Mouse (Mus musculus) thymus, postnatal 4 days (tissue): ENCODE data around the gene Lrrc28.

Experiments used
- DNase-seq: peaks from one replicate; pipeline ENCODE4 v3.0.0; 2021

Gene Lrrc28

DNA sequence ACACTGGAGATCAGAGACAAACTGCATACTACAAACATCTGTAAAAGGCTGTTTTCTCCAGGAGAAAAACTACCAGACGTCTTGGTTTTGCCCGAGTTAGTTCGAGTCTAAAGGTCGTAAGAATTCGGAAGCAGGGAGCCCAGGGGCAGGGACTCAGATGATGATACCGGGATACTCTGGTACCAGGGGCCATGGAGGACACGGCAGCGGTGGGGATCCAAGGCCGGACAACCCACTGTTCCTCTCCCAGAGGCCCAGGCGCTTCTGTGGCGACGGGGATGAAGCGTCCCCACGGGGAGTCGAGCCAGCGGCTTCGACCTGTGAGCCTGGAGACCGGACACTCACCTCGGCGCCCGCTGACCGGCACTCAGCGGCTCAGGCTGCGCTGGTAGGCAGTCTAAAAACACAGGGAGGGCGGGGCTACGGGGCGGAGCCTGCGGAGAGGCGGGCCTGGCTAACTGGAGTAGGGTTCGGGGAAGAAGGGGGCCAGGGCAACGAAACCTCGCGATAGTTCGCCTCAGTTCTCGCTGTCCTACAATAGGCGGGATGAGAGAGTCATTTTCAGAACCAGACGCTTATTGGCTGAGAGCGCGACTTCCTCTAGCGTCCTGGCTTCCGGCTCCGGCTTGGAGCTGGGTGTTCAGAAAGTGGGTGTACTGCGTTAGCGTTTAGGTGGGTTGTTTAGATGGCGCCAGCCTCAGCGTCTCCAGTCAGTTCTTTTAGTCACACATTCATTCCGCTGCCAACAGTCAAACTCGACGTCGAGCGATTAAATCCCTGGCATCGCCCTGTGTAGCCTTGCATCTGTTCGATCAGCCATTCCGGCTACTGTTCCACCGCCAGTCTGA lies at the start of gene Lrrc28:
TSS of gene Lrrc28 (minus strand) at position 436 of the 848 bp plus-strand sequence.
- DNase-seq: peak; percentile 99

DNA sequence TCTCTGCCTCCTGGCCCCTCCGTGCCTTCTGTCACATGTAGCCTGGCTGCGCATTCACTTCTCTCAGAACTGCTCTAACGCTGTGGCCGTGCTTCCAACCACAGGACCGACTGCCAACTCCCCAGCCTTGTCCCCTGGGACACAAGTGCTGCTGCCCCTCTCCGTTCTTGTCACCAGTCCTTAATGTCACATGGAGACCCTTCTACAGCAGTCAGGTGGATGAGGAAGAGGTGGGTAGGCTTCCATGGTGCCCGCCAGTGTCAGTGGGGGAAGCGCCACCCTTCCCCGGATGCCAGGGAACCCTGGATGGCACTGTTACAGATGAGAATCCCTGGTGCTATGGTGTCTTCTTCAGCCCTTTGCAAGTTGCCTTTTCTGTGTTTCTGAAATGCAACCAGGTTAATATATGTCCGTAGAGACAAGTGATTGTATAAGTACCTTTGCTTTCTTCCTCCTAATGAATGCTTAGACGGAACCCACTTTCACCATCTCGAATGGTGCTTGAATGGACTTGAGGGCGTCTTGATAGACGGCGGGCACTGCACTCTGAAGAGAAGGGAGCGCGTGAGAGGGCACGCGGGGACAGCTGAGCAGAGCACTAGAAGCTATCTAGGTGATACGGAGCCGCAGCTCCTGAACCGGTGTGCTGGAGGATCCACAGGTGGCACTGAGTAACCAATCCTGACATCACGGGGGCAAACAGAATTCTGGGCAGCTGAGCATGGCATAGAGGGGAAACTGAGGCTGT lies 47.9 kb upstream of the Lrrc28 start:
- no peak for DNase-seq

DNA sequence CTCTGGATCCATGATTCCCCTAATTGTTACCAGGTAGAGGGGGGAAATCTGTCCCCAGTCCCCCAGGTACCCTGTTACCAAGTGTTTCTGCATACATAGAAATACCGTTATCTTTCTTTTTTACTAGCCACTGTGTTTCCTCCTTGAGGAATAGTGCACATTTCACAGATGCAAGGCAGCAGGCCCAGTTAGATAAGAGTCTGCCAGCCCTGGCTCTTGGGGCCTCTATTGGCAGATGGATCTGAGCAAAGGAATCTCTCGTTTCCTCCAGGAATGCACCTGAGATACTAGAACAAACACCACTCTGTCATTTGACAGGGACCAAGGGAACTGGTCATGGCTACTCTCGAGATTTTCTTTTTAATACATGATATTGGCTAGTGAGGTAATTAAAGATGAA lies 47.1 kb upstream of the Lrrc28 start:
- DNase-seq: no peak

DNA sequence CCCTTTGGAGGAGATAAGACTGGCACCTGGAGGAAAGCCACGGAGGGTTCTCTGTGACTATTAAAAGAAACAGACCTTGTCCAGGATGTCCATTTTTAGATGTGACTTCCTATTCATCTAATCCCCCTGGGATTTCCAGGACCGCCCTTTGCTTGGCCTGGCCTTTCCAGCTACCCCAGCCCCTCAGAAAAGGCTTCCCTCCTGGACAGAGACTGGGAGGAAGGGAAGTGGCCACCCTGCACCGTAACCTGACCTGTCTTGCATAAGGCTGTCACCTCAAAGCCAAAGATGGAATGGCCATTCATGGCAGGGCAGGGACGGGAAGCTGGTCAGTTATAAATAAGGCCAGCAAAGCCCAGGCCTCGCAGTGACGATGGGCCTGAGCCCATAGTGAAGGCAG lies 46.0 kb upstream of the Lrrc28 start:
- no peak for DNase-seq

DNA sequence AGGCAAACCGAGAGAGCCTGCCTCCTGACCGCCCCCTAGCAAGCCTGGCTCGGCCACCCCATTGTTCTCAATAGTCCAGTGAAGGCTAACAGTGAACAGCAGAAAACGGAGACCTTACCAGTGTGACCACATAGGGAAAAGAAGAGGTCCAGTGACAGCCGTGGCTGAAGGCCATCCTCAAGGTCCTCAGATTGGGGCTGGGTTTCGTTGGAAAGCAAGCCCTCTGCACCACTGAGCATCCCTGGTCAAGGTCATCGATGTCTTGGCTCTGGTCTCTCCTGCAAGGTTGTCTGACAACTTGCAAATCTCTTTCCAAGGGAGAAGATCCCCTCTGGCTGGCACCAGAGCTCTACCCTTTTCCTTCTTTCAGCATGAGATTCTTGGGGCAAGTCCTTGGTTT lies 44.7 kb upstream of the Lrrc28 start:
- DNase-seq: no peak

DNA sequence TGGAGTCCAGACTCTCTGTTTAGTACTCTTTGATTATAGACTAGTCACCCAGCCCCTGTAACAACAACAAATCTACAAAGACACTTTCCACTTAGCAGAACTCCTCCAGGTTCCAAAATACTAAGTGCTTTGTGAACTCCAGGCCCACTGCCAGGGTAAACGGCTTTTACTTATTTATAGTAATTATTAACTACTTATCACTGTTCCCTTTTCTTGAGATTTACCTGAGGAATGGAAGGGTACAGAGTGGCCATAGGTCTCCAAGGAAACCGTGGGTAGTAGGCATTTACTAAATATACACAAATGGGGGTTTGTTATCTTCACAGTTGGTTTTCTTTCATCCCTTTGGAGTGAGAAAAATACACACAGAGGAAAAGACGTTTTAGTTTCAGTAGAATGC lies 43.2 kb upstream of the Lrrc28 start:
- DNase-seq: no peak

DNA sequence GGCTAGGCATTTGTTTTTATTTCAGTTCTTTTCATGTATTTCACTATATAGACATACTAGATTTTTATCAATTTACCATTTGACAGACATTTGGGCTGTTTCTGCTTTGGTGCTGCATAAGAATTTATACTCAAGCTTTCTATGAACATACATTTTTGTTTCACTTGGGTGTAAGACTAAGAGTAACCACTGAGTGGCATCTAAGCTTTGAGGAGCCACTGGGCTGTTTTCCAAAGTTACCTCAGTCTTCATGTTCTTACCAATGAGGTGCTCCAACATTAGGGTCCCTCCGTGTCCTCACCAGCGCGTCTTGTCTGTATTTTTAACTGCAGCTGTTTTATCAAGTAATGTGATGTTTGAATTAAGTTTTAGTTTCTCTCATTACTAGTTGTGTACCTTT lies 41.5 kb upstream of the Lrrc28 start:
- DNase-seq: no peak

DNA sequence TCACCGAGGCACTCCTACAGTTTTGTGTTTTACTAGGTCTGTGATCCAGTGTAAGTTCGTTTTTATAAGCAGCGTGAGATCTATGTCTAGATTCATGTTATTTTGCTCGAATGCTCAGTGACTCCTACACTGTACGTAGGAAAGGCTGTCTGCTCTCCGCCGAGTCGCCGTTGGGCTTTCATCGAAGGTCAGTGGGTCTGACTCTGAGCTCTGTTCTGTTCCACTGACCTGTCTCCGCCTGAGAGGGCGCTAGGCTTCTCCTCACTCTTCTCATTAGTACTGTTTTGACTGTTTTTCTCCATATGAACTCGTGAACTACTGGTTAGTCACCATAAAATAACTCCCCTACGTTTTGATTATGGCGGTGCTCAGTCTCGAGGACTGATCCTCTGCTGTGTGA lies 37.9 kb upstream of the Lrrc28 start:
- DNase-seq: no peak

DNA sequence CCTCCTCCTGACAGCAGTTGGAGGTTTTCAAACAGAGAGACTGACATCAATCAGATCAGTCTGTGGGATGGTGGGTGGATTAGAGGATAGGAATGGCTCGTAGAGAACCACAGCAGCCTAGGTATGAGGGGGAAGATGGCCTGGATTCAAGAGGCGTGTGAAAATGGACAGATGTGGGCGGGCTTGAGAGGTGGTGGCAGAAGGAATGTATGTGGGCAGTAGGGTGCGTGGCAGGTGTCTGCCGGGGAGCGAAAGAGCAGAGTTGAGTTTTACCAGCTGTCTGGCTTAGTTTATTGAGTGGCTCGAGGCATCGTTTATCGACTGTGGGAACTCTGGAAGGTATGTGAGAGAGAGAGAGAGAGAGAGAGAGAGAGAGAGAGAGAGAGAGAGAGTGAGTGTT lies 36.0 kb upstream of the Lrrc28 start:
- no peak for DNase-seq

DNA sequence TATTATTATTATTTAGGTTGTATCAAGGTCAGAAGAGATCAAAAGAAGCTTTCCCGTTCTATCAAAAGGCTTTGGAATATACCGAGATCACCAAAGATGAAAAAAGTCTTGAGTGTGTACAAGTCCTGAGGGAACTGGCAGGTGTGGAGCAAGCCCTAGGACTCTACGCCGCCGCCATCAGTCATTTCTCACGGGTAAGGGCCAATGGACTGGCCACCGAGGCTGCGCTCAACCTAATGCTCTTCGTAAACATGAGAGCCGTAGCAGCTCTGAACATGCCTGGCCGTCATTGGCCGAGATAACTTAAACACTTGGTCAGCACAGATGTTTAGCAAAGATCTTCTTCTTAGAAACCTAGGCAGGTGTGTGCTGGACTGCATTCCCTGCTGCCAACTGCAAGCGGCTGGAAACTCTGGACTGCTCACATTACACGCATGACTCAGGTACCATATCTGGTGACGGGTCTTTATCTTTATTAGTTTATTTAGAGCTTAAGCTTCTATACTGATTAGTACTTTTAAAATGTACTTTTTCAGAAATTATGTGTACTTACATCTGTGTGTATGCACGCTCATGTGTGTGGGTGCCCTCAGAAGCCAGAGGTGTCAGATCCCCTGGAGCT lies 33.9 kb upstream of the Lrrc28 start:
- DNase-seq: no peak

DNA sequence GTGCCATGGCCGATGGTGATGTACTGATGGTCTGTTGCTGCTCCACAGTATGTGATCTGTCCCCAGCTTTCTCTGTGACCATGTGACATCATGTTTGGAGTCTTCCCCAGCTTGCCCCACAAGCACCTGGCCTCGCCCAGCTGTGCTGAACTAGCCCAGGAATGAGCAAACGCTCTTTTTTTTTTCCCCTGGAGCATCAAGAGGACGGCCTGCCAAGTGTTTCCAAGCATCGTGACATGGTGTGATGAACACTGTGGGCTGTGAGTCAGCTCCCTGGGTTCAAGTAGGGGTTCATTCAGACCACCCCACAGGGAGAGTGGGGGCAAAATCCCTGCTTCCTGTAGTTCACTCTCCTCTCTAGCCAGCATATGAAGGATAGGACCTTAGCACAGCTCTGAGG lies 28.6 kb upstream of the Lrrc28 start:
- DNase-seq: no peak

DNA sequence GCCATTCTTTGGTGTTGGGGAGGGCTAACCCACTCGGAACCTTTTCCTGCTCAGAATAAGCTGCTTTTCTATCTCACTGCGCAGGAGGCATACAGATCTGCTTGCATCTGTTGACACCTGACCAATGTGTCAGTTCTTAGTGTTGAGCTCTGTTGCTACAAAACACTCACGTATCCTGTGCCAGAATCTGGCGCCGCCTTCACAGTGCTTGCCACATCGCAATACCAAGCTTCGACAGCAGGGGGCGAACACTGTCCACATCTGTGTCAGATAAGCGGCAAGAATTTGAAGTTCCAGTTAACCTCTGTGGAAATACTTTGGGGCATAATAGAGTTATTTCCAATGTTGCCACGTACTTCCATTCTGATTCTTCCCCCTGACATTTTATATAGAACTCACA lies 27.6 kb upstream of the Lrrc28 start:
- peak; percentile 97 for DNase-seq

DNA sequence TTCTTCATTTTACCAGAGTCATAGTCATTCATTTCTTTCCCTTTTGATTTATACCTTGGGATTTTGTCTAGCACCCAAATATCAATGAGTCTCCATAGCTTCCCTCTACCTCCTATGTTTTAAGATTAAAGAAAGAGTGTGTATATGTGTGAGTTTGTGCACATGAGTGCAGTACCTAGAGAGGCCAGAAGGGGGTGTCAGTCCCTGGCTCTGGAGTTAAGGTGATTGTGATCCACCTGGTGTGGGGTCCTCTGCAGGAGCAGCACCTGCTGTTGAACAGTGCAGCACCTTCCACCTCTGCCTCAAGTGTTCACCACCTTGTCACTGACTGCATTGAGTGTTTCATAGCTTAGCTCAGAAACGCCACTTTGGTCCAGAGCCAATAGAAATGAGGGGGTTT lies 25.9 kb upstream of the Lrrc28 start:
- no peak for DNase-seq

DNA sequence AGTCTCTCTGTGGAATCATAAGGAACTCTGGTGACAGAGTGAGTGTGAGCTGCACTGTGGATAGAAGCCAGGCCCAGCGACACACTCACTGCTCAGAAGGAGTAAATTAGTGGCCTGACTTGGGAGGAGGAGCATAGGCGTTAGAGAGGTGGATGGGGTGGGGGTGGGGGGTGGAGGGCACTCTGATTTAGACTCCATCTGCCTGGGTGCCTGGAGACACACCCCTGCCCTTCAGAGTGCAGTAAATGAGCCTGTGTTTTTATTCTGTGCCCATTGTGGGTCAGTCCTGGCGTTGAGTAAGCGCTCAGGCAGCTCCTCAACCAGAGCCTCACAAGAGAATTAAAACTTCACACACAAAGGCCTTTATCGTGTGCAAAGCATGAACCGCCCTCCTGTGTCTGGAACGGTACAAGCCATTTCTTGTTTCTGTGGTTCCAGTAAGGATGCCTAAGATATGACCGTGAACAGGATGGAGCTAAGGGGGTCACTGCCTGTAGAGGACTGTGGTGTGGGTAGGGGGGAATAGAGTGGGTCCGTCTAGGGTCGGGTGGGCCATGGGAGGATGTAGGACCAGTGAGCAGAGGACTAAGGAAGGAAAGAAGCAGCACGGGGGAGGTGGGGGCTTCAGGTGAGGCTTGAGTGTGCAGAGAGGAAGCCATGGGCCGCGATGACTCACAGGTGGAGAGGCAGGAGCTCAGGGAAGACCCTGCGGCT lies 19.1 kb upstream of the Lrrc28 start:
- no peak for DNase-seq

DNA sequence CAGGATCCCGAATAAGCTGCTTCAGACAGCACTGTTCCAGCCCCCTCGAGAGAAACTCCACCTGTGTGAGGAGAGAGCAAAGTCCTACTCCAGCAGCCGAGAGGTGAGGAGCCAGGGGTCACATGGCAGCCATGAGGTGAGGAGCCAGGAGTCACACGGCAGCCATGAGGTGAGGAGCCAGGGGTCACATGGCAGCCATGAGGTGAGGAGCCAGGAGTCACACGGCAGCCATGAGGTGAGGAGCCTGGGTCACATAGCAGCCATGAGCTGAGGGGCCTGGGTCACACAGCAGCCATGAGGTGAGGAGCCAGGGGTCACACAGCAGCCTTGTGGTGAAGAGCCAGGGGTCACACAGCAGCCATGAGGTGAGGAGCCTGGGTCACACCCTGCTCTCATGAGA lies 17.4 kb upstream of the Lrrc28 start:
- DNase-seq: no peak

DNA sequence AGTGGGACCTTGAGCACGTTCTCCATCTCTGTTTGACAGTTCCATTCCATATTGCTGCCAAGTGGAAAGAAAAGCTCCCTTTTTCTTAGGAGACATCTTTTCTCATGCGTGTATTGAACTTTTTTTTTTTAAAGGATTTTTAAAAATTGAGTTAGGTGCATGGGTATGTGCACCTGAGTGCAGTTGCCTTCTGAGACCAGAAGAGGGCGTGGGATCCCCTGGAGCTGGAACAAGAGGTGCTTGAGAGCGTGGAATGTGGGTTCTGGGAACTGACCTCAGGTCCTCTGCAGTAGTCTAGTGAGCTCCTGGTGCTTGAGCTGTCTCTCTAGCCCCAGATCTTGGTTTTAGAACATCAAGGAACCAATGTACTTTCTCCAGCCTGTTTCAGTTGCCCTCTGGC lies 13.0 kb upstream of the Lrrc28 start:
- DNase-seq: no peak

DNA sequence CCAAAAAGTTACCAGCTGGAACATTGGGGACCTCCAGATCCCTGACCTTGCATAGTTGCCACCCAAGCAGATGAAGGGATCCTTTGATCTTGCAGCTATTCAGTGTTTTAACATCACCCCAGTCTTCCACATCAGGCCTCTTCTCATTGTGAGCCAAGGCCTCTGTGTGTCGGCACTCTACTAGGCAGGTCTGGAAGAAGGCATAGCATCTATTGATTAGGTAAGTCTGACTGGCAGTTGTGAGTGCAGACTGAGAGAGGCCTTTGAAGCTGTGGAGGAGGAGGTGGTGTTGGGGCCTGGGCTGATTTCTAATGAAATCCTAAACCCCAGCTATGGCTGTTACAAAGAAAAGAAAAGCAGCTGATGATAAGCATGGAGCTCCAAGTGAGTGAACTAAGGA lies 10.1 kb upstream of the Lrrc28 start:
- no peak for DNase-seq

DNA sequence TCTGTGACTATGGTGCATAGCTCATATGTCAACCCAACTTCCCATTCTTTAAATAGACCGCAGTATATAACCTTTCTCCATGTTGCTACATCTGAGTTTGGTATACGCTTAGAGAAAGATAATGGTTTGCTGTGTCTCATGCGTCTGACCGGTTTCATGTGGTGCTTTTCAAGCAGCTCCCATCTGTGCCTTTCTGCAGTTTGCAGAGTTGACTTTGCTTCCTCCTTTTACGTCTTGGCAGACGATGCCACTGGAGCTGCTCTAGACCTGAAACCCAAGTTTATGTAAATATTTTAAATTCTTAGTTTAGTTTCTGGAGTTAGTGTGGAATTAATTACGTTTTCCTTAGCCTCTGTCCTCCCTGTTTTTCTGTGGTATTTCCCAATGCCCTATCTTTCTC lies 9.6 kb upstream of the Lrrc28 start:
- no peak for DNase-seq

DNA sequence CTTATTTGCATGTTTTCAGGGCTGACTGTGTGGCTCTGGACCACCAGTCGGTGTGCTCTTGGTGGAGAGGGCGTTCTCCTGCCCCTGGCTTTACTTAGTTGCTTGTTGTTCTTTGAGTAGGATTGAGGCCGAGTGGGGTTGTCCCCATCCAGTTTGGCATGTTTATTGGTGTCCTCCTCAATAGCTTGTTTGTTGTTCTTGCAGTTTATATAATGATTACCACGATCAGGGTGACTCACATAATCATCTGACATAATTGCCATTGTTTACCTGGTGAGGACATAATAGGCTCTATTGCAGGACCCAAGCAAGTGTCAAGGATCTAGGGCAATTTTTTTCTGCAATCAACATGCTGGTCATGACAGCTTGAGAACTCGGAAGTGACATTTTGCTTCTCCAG lies 7.1 kb upstream of the Lrrc28 start:
- no peak for DNase-seq

DNA sequence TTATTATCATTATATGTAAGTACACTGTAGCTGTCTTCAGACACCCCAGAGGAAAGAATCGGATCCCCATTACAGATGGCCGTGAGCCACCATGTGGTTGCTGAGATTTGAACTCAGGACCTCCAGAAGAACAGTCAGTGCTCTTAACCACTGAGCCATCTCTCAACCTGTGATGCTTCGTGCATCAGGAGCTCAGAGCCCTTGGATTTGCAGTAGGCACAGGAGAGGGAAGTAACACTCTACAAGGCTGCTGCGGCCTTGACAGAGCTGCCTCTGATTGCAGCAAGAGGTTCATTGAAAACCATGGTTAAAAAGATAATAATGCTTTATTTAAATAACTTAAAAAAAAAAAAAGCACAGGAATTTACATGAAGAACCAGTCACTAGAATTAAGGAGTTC lies 3.3 kb upstream of the Lrrc28 start:
- no peak for DNase-seq

DNA sequence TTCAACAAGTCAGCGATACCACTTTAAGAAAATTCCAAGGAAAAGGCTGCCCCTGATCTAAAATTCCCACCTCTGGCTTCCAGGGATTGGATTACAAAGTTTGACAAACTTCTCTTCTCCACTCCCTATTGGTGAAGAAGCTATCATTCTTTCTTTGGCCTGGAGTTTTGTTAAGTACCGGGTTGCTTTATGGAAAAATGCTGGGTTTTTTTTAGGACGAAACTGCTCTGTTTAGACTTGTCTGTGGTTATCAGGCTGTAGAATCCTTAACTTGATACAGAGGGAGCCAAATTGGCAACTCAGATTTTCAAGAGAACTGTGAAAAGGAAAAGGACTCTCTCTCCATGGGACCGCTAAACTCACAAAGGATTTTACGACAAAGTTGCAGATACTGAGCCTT lies 2.2 kb upstream of the Lrrc28 start, which contains the start of gene Ttc23:
TSS of gene Ttc23 (plus strand) at position 134 of the 400 bp plus-strand sequence.
- no peak for DNase-seq

DNA sequence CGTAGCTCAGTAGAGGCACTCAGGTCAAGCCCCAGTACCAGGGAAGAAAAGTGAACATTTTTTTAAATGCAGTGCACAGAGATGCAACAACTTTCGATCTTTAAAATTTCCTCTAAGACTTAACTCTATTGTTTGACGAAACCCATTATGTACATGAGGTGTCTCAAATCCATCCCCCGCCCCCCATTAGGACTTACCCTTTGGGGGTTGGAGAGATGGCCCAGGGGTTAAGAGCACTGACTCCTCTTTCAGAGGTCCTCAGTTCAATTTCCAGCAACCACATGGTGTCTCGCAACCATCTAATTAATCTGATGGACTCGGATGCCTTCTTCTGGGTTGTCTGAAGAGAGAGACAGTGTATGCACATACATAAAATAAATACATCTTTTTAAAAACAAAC lies 1.1 kb upstream of the Lrrc28 start:
- DNase-seq: no peak

DNA sequence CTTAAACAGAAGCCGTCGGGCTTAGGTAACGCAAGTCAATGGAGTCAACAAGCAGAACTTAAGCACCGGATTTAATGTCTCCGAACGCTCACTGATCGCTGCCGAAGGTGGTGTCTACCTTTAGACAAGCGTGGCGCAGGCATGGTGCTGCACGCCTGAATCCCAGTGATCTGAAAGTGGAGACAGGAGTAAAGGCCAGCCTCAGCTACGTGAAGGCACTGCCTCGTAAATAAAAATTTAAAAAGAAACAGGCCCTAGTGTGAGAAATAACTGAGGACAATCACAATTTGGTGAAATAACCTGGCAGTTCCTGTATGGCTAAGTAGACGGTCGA lies 580 bp upstream of the Lrrc28 start:
- no peak for DNase-seq

DNA sequence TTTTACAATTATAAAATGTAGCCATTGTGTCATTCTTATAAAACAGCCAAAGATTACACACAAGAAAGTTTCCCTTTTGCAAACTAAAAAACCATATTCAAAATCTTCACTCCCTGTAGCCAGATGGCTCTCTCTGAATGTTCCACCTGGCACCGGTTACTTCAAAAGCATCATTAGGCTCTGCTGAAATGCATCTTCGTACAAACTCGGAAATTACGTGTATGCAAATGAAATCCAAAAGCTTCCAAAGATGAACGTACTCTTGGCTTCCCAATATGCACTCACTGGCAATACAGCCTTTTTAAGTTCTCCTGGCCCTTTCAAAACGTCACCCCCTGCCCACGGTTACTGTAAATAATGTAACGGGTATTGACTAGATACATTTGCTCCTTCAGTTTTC lies 777 bp downstream of the Lrrc28 start:
- no peak for DNase-seq
